Mouse (Mus musculus) liver, embryonic 14.5 days (tissue): ENCODE data around the gene Me1. TPM values are rescaled to one million over a fixed set of nuclear protein-coding genes. Genes with fewer than 3 reads are reported as not detected.

Experiments used
- ATAC-seq: fragments of 200-750 bp; cut with Nextera tagmentation; 2 replicates; pipeline ENCODE4 v1.8.0; 2017; ENCODE audit warnings: moderate number of reproducible peaks, mild to moderate bottlenecking, moderate library complexity; ENCODE audit not compliant: insufficient read depth
- DNase-seq, 3 experiments: peaks; one replicate each; pipeline ENCODE4 v3.0.0-alpha.2; 2012 to 2013; ENCODE audit warnings: low read depth in 3 of 3, low spot score in 3 of 3
- H3K27ac ChIP-seq: fragments of 300-500 bp; sonication (generic); 2 replicates; pipeline ENCODE4 v1.5.1; 2014; ENCODE audit warnings: moderate library complexity, mild to moderate bottlenecking, control low read depth, inconsistent platforms
- H3K27me3 ChIP-seq: fragments of 300-500 bp; sonication (generic); 2 replicates; pipeline ENCODE4 v1.6.1; 2014; ENCODE audit warnings: mild to moderate bottlenecking, low read length, moderate library complexity; ENCODE audit not compliant: control insufficient read depth, insufficient read depth
- H3K36me3 ChIP-seq: fragments of 300-500 bp; sonication (generic); replicated peaks from 2 replicates; pipeline ENCODE4 v1.6.1; 2014; ENCODE audit warnings: low read depth; ENCODE audit not compliant: control insufficient read depth, insufficient read depth
- H3K4me1 ChIP-seq, 2 experiments: fragments of 200-500 bp in 1 of 2; fragments of 300-500 bp in 1 of 2; sonication (generic) in 1 of 2; replicated peaks; 2 replicates each; pipeline ENCODE4 v1.6.1; 2012 to 2014; ENCODE audit warnings: antibody characterized with exemption in 1 of 2, inconsistent platforms in 1 of 2, low read length in 1 of 2; ENCODE audit not compliant: control insufficient read depth in 2 of 2, insufficient read depth in 2 of 2
- H3K4me2 ChIP-seq: fragments of 300-500 bp; sonication (generic); 2 replicates; pipeline ENCODE4 v1.6.1; 2014; ENCODE audit warnings: low read depth, mild to moderate bottlenecking, control low read depth, moderate library complexity
- H3K4me3 ChIP-seq, 2 experiments: fragments of 200-500 bp in 1 of 2; fragments of 300-500 bp in 1 of 2; sonication (generic) in 1 of 2; 2 replicates each; pipeline ENCODE4 v1.5.1; 2012 to 2014; ENCODE audit warnings: low read depth in 2 of 2, low read length in 2 of 2, mild to moderate bottlenecking in 2 of 2, control low read depth in 1 of 2, inconsistent platforms in 1 of 2, moderate library complexity in 1 of 2; ENCODE audit not compliant: insufficient read depth in 1 of 2
- H3K9ac ChIP-seq: fragments of 300-500 bp; sonication (generic); replicated peaks from 2 replicates; pipeline ENCODE4 v1.6.1; 2014; ENCODE audit warnings: mild to moderate bottlenecking, control low read depth, moderate library complexity
- H3K9me3 ChIP-seq: fragments of 300-500 bp; sonication (generic); 2 replicates; pipeline ENCODE4 v1.6.1; 2016; ENCODE audit warnings: low read length, mixed read lengths; ENCODE audit not compliant: control insufficient read depth
- CTCF ChIP-seq: IDR thresholded peaks from 2 replicates; pipeline ENCODE4 v1.5.1; 2016; ENCODE audit warnings: antibody characterized with exemption, low read depth, control low read depth
- EP300 ChIP-seq: IDR thresholded peaks from 2 replicates; pipeline ENCODE4 v1.6.1; 2016; ENCODE audit warnings: antibody characterized with exemption, low read depth
- WGBS: fragments of 180-500 bp; shearing (Covaris S2); extraction: QIAGEN DNeasy Blood & Tissue Kit; methylation state at CpG from one replicate; pipeline ENCODE4 v1.1.7; 2014; ENCODE audit not compliant: insufficient replicate concordance; 5-methylcytosine and 5-hydroxymethylcytosine counted together
- polyA plus RNA-seq, 2 experiments: library from polyadenylated mRNA; depleted of rRNA in 1 of 2; stranded (reverse) in 1 of 2; unstranded in 1 of 2; fragments of >200 nt; fragmentation: Nextera tagmentation in 1 of 2; extraction: Ambion mirVana in 1 of 2; gene quantifications; 2 replicates each; pipeline versions ENCODE4 v1.2.1 to v1.2.3; 2012 to 2014

Me1 gene
- polyA plus RNA-seq, 2 experiments = 1.8 to 3.6 TPM

DNA sequence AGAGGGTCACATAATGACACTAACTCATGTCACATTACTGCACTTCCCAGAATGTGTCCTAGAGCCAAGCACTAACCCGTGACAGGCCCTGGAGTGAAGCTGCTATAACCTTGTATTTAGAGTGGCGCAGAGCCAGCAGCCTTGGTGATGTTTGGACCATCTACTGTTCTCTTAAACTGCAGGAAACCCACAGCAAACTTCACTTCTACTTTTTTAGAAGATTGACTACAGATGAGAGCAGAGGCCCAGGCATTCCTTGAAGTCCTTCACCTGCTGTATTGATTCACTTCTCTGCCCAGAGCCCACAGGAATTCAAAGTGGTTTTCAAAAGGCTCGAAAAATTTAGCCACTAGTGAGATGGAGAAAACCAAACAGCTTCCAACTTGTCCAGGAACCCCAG, 135.2 kb downstream of the Me1 start:
- no peak overlapping the region for H3K4me3 ChIP-seq
- ATAC-seq (no peak), DNase-seq (no peak)
- H3K27ac ChIP-seq = no peak overlapping the region
- H3K9ac ChIP-seq = no peak overlapping the region
- no peaks in the 10 kb centered on the region for H3K27me3 ChIP-seq
- H3K4me2 ChIP-seq = no peak overlapping the region
- H3K9me3 ChIP-seq = no peaks in the 10 kb centered on the region
- TF ChIP-seq CTCF (no peak), EP300 (no peak)
- H3K4me1 ChIP-seq = no peaks in the 10 kb centered on the region
- no peaks in the 10 kb centered on the region; the same call in 1 of the 2 replicates for H3K36me3 ChIP-seq
- 66% methylated on average over 3 of the region's 3 CpGs for WGBS

DNA sequence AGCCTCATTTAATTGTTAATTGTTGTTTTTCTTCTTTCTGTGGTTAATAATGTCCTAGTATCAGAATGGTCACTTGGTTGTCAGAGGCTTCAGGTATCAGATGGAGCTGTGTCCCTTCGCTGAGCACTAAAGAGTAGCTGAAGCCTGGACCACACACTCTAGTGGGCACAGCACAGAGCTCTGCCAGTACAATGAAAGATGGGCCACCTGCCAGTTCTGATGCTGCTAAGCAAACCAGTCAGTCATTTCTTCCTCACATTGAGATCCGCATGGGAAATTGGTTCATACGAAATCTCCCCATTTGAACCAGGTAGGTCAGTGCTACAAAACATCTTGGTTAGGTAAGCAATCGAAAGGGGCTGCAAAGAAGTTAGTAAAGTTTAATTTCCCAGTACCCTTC, 141.1 kb downstream of the Me1 start:
- TF ChIP-seq EP300 = no peak
- no peak for TF ChIP-seq CTCF
- H3K4me3 ChIP-seq = no peak overlapping the region
- H3K4me1 ChIP-seq = no peaks in the 10 kb centered on the region
- 83% methylated on average over 4 of the region's 4 CpGs for WGBS
- no peak overlapping the region for H3K27ac ChIP-seq
- H3K4me2 ChIP-seq = no peak overlapping the region
- H3K9ac ChIP-seq = no peak overlapping the region
- H3K9me3 ChIP-seq = no peaks in the 10 kb centered on the region
- DNase-seq (no peak), ATAC-seq (no peak)
- H3K36me3 ChIP-seq = peaks cover 6% of the 10 kb centered on the region; the same call in 1 of the 2 replicates
- H3K27me3 ChIP-seq = no peaks in the 10 kb centered on the region

DNA sequence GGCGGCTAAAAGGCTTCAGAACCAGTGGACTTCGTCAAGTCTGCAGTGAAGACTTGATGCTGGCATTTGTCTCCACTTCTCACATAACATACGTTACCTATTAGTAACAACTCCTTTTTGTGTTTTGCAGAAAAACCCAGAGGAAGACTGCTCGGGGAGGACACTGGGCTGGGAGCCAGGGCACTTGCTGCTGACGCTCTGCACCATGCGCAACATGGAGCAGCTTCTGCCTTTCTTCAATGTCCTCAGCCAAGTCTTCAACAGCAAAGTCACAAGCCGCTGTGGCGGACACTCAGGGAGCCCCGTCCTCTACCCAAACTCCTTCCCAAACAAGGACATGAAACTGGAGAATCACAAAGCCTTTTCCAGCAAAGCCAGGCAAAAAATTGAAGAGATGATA, 141.9 kb downstream of the Me1 start:
- H3K4me3 ChIP-seq = no peak overlapping the region
- no peak overlapping the region for H3K4me2 ChIP-seq
- ATAC-seq = no peak
- H3K9ac ChIP-seq = no peak overlapping the region
- no peak overlapping the region for H3K27ac ChIP-seq
- no peaks in the 10 kb centered on the region for H3K27me3 ChIP-seq
- no peak for TF ChIP-seq CTCF
- no peak for TF ChIP-seq EP300
- H3K36me3 ChIP-seq = peaks cover 6% of the 10 kb centered on the region; the same call in 1 of the 2 replicates
- WGBS = 74% methylated on average over 9 of the region's 9 CpGs
- no peak for DNase-seq
- H3K4me1 ChIP-seq = no peaks in the 10 kb centered on the region
- no peaks in the 10 kb centered on the region for H3K9me3 ChIP-seq

DNA sequence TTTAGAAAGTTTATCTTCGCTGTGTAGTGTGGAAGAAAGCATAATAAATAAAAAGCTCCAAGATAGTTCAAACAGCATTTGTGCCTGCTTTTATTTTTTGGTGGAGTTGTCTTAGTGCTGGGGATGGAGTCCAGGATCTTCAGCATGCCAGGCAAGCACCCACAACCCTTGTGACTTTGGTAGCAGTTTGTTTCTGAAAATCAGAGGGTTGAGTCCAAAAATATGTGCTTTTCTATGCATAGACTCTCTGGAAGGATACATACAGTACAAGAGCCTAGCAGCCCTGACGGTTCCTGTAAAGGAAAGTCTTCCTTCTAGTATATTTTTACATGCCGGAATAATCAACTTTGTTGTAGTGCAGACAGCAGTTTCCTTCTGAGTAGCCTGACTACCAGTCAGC, 145.0 kb downstream of the Me1 start:
- Histone ChIP-seq H3K4me1 (no peaks in the 10 kb centered on the region), H3K36me3 (peaks cover 8% of the 10 kb centered on the region), H3K9ac (no peak overlapping the region), H3K27me3 (no peaks in the 10 kb centered on the region), H3K9me3 (no peaks in the 10 kb centered on the region), H3K27ac (no peak overlapping the region), H3K4me2 (no peak overlapping the region), H3K4me3 (no peak overlapping the region)
- TF ChIP-seq CTCF (no peak), EP300 (no peak)
- WGBS = 86% methylated on average over 3 of the region's 3 CpGs
- ATAC-seq = no peak
- no peak for DNase-seq

DNA sequence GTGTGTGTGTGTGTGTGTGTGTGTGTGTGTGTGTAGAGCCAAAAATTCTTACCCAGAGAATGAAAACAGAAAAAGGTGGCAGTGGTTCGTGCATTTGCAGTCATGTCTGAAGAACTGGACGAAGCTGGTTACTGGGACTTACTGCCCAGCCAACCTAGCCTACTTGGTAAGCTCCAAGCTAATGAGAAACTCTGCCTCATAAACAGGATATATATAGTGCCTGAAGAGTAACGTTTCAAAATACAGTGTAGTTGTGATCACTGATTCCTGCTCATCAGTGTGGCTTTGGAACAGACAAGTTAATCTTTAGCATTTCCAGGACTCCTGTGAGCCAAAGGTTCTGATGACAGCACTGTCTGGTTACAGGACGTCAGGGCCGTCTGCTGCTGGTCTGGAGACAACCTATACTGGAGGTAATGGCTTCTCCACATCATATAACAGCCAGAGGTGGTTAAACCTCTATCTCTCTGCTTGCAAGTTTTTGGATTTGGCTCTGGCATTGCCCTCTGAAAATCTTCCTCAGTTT, 146.1 kb downstream of the Me1 start:
- Histone ChIP-seq H3K4me2 (no peak overlapping the region), H3K36me3 (peaks cover 7% of the 10 kb centered on the region), H3K9ac (no peak overlapping the region), H3K27ac (no peak overlapping the region), H3K4me3 (no peak overlapping the region), H3K9me3 (no peaks in the 10 kb centered on the region), H3K27me3 (no peaks in the 10 kb centered on the region), H3K4me1 (no peaks in the 10 kb centered on the region)
- TF ChIP-seq EP300 (no peak), CTCF (no peak)
- ATAC-seq (peak; percentile 37; the same call in 1 of the 2 replicates), DNase-seq (no peak)
- 70% methylated on average over 5 of the region's 5 CpGs for WGBS
